Mouse (Mus musculus) forebrain, embryonic 11.5 days (tissue): Measurements from ENCODE around the gene Leng8. TPM values are rescaled to one million over a fixed set of nuclear protein-coding genes. Genes with fewer than 3 reads are reported as not detected.
A peak's percentile ranks its signal among the peaks of the same experiment; 100 is the strongest.

Source experiments
- ATAC-seq: fragments of 200-750 bp; cut with Nextera tagmentation; replicated peaks from 2 replicates; pipeline ENCODE4 v1.8.0; 2017; ENCODE audit warnings: moderate TSS enrichment; ENCODE audit not compliant: low FRiP score
- DNase-seq: peaks from one replicate; pipeline ENCODE4 v3.0.0-alpha.2; 2017; ENCODE audit warnings: low spot score
- H3K27ac ChIP-seq: fragments of 300-500 bp; sonication (generic); 2 replicates; pipeline ENCODE4 v1.5.1; 2014; ENCODE audit warnings: low read depth, low read length
- H3K27me3 ChIP-seq: fragments of 300-500 bp; sonication (generic); 2 replicates; pipeline ENCODE4 v1.6.1; 2014; ENCODE audit warnings: mild to moderate bottlenecking, low read length, mixed read lengths; ENCODE audit not compliant: control insufficient read depth, insufficient read depth
- H3K36me3 ChIP-seq: fragments of 300-500 bp; sonication (generic); 2 replicates; pipeline ENCODE4 v1.6.1; 2014; ENCODE audit warnings: mild to moderate bottlenecking, low read length, moderate library complexity, mixed read lengths; ENCODE audit not compliant: control insufficient read depth, insufficient read depth
- H3K4me1 ChIP-seq: fragments of 300-500 bp; sonication (generic); replicated peaks from 2 replicates; pipeline ENCODE4 v1.6.1; 2014; ENCODE audit warnings: low read length, mixed read lengths; ENCODE audit not compliant: control insufficient read depth, insufficient read depth
- H3K4me2 ChIP-seq: fragments of 300-500 bp; sonication (generic); 2 replicates; pipeline ENCODE4 v1.6.1; 2014; ENCODE audit warnings: low read depth, mild to moderate bottlenecking, low read length, moderate library complexity, mixed read lengths; ENCODE audit not compliant: severe bottlenecking
- H3K4me3 ChIP-seq: fragments of 300-500 bp; sonication (generic); 2 replicates; pipeline ENCODE4 v1.5.1; 2014; ENCODE audit warnings: low read depth, low read length
- H3K9ac ChIP-seq: fragments of 300-500 bp; sonication (generic); 2 replicates; pipeline ENCODE4 v1.6.1; 2014; ENCODE audit warnings: low read length
- H3K9me3 ChIP-seq: fragments of 300-500 bp; sonication (generic); 2 replicates; pipeline ENCODE4 v1.6.1; 2016; ENCODE audit warnings: low read length, mixed read lengths; ENCODE audit not compliant: control insufficient read depth
- WGBS: fragments of 180-500 bp; shearing (Covaris S2); extraction: QIAGEN DNeasy Blood & Tissue Kit; methylation state at CpG from one replicate; pipeline ENCODE4 v1.1.7; 2014; 5-methylcytosine and 5-hydroxymethylcytosine counted together
- polyA plus RNA-seq: library from polyadenylated mRNA; unstranded; fragments of >200 nt; fragmentation: Nextera tagmentation; extraction: Ambion mirVana; gene quantifications from 2 replicates; pipeline ENCODE4 v1.2.1, GENCODE M21; 2014

Leng8 gene
- polyA plus RNA-seq, 1 experiment from 2014 or later = 77.5 TPM

GRCm38 (mm10) chr7:4141648-4142325, 4.9 kb downstream of the Leng8 start:
- Histone ChIP-seq H3K4me2 (no peak overlapping the region), H3K4me1 (peaks cover 3% of the 10 kb centered on the region; the same call in 1 of the 2 replicates), H3K9me3 (no peaks in the 10 kb centered on the region), H3K4me3 (no peak overlapping the region), H3K27me3 (no peaks in the 10 kb centered on the region), H3K36me3 (peaks cover 49% of the 10 kb centered on the region), H3K9ac (no peak overlapping the region), H3K27ac (no peak overlapping the region)
- DNase-seq (peak; percentile 39), ATAC-seq (no peak)
- WGBS = 92% methylated on average over 6 of the region's 6 CpGs

GRCm38 (mm10) chr7:4142796-4143445, 6.1 kb downstream of the Leng8 start:
- Histone ChIP-seq H3K27me3 (no peaks in the 10 kb centered on the region), H3K36me3 (peaks cover 55% of the 10 kb centered on the region), H3K27ac (no peak overlapping the region), H3K4me2 (no peak overlapping the region), H3K9me3 (no peaks in the 10 kb centered on the region), H3K4me1 (peaks cover 3% of the 10 kb centered on the region; the same call in 1 of the 2 replicates), H3K9ac (no peak overlapping the region), H3K4me3 (no peak overlapping the region)
- peak; percentile 48 for DNase-seq
- 92% methylated on average over 10 of the region's 10 CpGs for WGBS
- no peak for ATAC-seq

GRCm38 (mm10) chr7:4143506-4143905, 6.7 kb downstream of the Leng8 start:
- WGBS = 92% methylated on average over 19 of the region's 19 CpGs
- DNase-seq (peak; percentile 47), ATAC-seq (no peak)
- Histone ChIP-seq H3K27ac (no peak overlapping the region), H3K9me3 (no peaks in the 10 kb centered on the region), H3K27me3 (no peaks in the 10 kb centered on the region), H3K36me3 (peaks cover 55% of the 10 kb centered on the region), H3K4me2 (no peak overlapping the region), H3K9ac (no peak overlapping the region), H3K4me1 (no peaks in the 10 kb centered on the region), H3K4me3 (no peak overlapping the region)

- Histone ChIP-seq H3K27ac (no peak overlapping the region), H3K27me3 (no peaks in the 10 kb centered on the region), H3K4me3 (no peak overlapping the region), H3K9me3 (no peaks in the 10 kb centered on the region), H3K4me1 (no peaks in the 10 kb centered on the region; the same call in 1 of the 2 replicates), H3K36me3 (peaks cover 55% of the 10 kb centered on the region), H3K4me2 (no peak overlapping the region), H3K9ac (no peak overlapping the region)
- DNase-seq (peak; percentile 42), ATAC-seq (no peak)
- WGBS = 97% methylated on average over 13 of the region's 13 CpGs
Measured at GRCm38 (mm10) chr7:4144046-4144445, 7.2 kb downstream of the Leng8 start.

- ATAC-seq (no peak), DNase-seq (no peak)
- Histone ChIP-seq H3K36me3 (peaks cover 52% of the 10 kb centered on the region), H3K4me2 (no peak overlapping the region), H3K9ac (no peak overlapping the region), H3K27ac (no peak overlapping the region), H3K9me3 (no peaks in the 10 kb centered on the region), H3K4me1 (peaks cover under 1% of the 10 kb centered on the region; the same call in 1 of the 2 replicates), H3K27me3 (no peaks in the 10 kb centered on the region), H3K4me3 (no peak overlapping the region)
- 94% methylated on average over 20 of the region's 20 CpGs for WGBS
Measured at GRCm38 (mm10) chr7:4144766-4145551, 8.1 kb downstream of the Leng8 start.

- H3K4me3 ChIP-seq = no peak overlapping the region
- no peaks in the 10 kb centered on the region for H3K9me3 ChIP-seq
- H3K4me1 ChIP-seq = peaks cover 4% of the 10 kb centered on the region; the same call in 1 of the 2 replicates
- H3K9ac ChIP-seq = no peak overlapping the region
- WGBS = 69% methylated on average over 6 of the region's 6 CpGs
- no peak for ATAC-seq
- DNase-seq = no peak
- H3K27ac ChIP-seq = no peak overlapping the region
- peaks cover 6% of the 10 kb centered on the region for H3K27me3 ChIP-seq
- H3K4me2 ChIP-seq = no peak overlapping the region
- peaks cover 50% of the 10 kb centered on the region for H3K36me3 ChIP-seq
Measured at GRCm38 (mm10) chr7:4145552-4146190, 8.8 kb downstream of the Leng8 start.

GRCm38 (mm10) chr7:4146241-4147180, 9.7 kb downstream of the Leng8 start:
- WGBS = 94% methylated on average over 22 of the region's 23 CpGs
- Histone ChIP-seq H3K36me3 (peaks cover 49% of the 10 kb centered on the region), H3K27me3 (peaks cover 14% of the 10 kb centered on the region), H3K9ac (no peak overlapping the region), H3K4me3 (no peak overlapping the region), H3K27ac (no peak overlapping the region), H3K4me1 (peaks cover 7% of the 10 kb centered on the region; the same call in 1 of the 2 replicates), H3K4me2 (no peak overlapping the region), H3K9me3 (no peaks in the 10 kb centered on the region)
- ATAC-seq (no peak), DNase-seq (no peak)
